Mouse (Mus musculus) left cerebral cortex, postnatal 14 days (tissue): ENCODE data around the gene Ncdn. TPM values are rescaled to one million over a fixed set of nuclear protein-coding genes. Genes with fewer than 3 reads are reported as not detected.
A peak's percentile ranks its signal among the peaks of the same experiment; 100 is the strongest.

Experiments used
- DNase-seq, 2 experiments: peaks; one replicate each; pipeline ENCODE4 v3.0.0; 2021 to 2022; ENCODE audit warnings: low spot score in 2 of 2, mixed read lengths in 1 of 2
- intact Hi-C: fragments of 180-260 bp; cut with DNase I; formaldehyde crosslinking; loops from one replicate; pipeline ENCODE4 v1.15.1; 2025
- total RNA-seq, 2 experiments: library from RNA; stranded (reverse); gene quantifications; 2 replicates each; pipeline ENCODE4 v1.2.3; 2021

Ncdn gene
- total RNA-seq, 2 experiments from 2014 or later = 959 to 969 TPM

DNA sequence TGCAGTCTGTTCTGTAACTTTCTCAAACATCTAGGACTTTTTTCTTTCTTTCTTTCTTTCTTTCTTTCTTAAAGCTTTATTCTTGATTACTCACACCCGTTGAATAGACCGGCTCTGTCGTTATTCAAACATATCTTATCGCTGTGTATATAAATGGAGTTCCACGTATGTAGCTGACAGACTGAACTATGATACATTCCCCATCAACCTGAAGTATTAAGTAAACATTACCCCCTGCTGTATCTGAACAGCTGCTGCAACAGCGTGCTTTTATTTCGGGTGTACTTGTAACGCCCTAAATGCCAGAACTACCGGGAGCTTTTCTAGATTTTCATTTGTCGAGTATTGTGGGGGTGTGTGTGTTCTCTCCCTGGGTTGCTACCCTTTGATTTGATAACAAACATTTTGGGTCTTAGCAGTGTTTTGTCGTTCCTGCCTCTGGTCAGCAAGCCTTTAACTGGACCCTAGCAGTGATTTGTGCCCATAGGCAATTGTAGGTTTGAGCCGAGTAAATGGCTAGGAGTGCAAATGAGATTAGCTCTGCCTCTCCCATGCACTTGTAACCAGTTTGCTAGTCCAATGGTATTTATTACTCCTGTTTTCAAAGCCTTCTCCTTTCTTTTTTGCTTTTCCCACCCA, 1.6 kb upstream of the Ncdn start:
- intact Hi-C loops = no loop called here
- no peak for DNase-seq

DNA sequence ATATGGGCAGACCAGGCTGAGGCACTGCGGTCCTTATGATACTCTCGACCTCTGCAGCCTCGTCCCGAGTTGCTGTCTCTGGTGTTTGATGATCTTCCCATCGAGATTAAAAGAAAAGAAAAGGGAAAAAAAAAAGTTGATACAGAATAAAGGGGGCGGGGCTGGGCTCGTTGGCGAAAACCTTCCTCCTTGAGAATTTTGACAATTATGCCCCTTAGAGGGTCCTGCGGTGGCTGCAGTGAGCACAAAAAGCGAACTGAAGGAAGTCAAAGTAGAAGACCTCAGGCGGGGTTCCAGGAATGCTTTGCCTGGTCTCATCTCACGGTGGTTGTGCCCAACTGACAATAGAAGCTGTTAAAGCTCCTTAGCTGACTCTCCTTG, 983 bp upstream of the Ncdn start:
- DNase-seq = no peak
- intact Hi-C loops = no loop called here

DNA sequence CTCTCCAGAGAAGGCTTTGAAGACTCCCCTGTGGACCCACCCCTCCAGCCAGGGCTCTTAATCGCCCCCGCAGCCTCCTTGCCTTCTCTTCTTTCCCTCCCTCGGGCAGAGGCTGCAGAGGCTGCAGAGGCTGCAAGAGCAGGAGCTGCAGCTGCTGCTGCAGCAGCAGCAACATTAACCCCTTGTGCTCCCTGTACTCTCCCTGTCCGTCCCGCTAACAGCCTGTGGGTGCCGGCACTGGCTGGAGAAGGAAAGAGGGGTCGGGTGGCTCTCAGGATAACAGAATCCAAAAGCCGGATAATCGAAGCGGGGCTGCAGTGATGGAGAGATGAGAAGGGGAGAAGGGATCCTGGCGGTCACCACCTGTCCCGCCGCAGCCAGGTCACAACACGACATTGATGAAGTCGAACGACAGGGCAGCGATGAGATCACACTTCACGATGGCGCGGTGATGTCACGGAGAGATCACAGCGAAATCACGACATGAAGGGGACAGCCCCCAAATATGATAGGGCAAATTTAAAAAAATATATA, 563 bp downstream of the Ncdn start:
- intact Hi-C loops = no loop called here

DNA sequence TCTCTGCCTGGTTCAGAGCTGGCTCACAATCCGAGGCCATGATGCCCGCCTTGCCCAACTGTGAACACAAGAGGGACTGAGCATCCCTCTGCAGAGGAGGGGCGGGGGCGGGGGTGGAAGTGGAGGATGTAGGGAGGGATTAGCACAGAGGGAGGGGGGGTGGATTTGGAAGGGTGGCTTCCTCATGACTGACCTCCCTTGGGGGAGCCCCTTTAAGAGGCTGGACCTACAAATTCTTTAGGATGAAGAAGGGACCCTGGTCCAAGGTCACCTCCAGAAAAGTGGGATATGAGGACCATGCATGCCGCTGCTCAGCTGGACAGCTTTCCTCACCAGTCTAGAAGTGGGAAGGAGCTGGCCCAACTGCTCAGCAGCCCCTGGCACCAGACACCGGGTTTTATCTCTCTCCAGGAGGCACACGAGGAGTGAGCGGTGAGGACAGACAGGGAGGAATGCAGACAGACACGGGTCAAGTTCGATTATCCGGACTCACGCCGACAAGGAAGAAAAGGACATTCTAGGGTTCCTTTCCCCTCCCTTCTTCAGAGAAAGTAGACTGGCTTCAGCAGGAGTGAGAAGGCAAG, 1.1 kb downstream of the Ncdn start:
- DNase-seq = peak in 1 of 2 experiments; percentile 21
- intact Hi-C loops = no loop called here

More for the DNA sequence above, 563 bp downstream of the Ncdn start:
- peak in 1 of 2 experiments; percentile 45 for DNase-seq

DNA sequence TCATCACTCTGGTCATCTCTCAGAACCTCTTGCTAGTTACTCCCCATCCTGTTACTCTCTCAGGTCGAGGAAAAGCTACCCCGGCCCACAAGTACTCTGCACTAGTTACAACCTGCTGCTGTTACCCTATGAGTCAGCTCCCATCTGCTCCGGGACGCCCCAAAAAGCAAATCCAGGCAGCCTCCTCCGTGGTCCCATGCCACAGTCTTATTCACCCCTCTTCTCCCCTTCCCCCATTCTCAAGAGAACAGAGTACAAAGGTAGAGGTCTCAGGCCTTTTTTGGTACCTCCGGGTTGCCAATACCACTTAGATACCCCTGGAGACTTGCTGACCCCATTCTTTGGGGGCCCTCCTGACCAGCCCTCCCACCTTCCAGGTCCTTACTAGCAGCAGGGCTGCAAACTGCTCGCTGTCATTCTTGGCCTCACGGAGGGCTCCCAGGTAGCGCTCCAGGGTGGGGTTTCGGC, 1.6 kb downstream of the Ncdn start:
- DNase-seq = peak in 1 of 2 experiments; percentile 26

DNA sequence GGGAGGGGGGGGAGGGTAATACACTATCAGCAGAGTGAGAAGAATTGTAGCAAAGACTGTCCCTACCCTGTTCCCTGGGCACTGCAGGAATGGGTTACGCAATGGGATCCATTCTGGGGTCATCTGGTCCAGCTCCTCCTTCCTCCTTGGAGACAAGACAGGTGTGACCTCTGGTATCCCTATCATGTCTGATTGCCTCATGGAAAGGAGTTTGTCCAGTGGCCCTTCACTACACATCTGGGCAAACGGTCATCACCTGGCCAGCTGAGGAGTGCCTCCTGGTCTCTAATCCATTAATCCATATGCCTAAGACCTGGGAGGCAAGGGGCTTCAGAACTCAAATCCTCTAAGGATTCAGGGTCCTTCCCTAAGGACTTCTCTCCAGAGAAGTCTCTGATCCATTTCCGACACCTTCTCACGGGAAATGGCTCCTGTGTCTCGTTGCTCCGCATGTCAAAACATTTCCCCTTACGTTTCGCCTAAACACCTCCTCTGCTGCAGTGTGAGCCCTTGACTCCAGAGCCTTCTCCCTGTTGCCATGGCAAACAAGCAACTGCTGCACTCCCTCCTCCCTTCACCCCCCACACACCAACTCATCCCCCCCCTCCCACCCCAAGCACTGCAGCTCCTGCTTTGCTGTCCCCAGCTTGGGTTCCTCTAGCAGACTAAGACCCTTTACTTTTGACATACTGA, 2.2 kb downstream of the Ncdn start:
- DNase-seq = no peak
- intact Hi-C loops = loop anchor here (2.0 kb wide), 1 partner anchor 84 kb away; no protein-coding TSS in a partner anchor

More for the DNA sequence above, 1.6 kb downstream of the Ncdn start:
- intact Hi-C loops = loop anchor here (2.0 kb wide), 1 partner anchor 83 kb away; no protein-coding TSS in a partner anchor

DNA sequence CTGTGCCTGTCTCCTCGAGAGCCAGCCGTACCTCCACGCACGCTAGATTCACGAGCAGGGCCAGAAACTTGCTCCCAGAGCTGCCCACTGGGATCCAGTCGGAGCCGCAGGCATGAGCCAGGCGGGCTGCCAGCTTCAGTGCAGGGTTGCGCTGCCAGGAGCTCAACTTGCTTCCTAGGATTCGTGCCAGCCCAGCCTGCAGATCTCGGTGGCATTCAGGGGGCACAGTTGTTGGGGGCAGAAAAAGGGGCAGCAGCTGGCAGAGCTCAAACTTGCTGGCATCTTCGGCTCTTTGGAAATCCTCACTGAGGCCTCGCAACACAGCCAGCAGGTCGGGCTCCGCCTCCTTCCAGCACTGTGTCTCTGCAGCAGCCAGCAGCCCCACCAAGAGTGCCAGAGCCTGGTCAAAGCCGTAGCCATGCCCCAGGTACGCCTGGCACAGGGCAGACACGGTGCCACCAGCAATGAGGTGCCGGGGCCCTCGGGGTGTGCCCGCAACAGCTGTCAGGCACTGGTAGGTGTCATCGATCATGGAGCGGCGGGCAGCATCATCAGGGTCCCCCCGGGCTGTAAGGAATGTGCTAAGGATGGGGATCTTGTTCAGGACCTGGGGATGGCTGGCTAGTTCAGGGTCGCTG, 3.1 kb downstream of the Ncdn start:
- DNase-seq = peak; percentile 69 to 77
- intact Hi-C loops = loop anchor here (2.0 kb wide), 1 partner anchor 85 kb away; no protein-coding TSS in a partner anchor

DNA sequence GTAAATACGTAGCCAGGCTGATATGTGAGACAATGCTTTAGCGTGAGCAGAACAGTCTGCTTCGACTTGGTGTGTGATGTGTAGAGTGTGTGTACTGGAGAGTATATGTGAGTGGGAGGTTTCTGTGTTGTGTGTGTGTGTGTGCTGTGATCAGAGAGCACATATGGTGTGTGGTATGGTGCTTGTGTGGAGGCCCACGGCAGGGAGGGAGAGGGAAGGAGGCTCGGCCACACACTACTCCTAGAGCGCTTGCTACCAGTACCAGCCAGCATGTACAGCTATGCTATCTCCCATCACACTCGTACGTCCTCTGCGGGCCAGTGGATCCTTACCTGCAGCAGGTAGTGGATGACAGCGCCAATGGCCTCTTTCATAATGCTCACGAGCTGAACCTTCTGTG, 3.7 kb downstream of the Ncdn start:
- peak; percentile 38 to 64 for DNase-seq
- intact Hi-C loops = loop anchor here (5.0 to 10.0 kb wide), 2 partner anchors 33 to 115 kb away; no protein-coding TSS in a partner anchor

DNA sequence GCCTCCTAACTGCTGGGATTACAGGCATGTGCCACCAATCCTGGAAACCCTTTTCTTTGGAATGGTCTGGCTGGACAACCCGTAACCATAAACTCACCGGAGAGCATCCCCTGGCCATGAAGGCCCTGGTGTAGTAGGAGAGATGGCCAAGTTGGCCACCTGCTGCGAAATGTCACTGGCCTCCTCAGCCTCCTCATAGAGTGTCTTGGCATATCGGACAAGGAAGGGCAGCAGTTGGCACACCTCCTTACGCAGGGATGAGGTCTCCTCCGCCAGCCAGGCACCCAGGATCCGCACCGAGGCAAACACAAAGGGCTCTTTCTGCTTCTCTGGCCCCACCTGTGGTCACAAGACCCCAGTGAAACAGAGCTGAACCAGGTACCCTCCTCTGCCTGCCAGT, 4.9 kb downstream of the Ncdn start:
- intact Hi-C loops = loop anchor here (5.0 to 10.0 kb wide), 2 partner anchors 34 to 114 kb away; no protein-coding TSS in a partner anchor
- no peak for DNase-seq

DNA sequence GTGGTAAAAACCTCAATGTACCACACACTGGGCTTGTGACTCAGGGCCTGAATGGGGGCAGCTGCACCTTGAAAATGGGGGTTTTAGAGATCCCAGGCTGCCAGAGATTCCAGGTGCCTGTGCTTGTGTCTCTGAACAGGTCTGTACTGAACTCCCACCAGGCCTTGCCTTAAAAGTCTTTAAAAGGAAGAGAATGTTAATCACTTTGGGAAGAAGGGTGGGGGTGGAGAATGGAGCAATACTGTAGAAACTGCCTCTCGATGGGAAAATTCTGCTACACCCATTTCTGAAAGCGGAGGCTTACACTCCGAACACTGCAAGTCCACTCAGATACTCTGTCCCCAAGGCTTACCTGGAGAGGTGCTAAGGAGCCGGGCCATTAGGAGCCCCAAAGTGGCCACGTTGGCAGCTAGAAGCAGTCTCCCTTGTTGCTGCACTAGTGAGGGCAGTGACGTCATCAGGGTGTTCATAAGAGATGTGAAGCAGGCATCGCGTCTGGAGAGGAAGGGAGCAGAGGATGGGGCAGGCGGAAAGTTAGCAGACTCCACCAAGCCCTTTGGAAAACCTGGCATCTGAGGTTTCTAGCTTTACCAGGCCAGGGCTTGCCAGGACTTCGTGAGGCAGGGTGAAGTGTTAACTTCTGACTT, 6.9 kb downstream of the Ncdn start:
- intact Hi-C loops = loop anchor here (5.0 to 10.0 kb wide), 2 partner anchors 36 to 112 kb away; no protein-coding TSS in a partner anchor
- DNase-seq = no peak

DNA sequence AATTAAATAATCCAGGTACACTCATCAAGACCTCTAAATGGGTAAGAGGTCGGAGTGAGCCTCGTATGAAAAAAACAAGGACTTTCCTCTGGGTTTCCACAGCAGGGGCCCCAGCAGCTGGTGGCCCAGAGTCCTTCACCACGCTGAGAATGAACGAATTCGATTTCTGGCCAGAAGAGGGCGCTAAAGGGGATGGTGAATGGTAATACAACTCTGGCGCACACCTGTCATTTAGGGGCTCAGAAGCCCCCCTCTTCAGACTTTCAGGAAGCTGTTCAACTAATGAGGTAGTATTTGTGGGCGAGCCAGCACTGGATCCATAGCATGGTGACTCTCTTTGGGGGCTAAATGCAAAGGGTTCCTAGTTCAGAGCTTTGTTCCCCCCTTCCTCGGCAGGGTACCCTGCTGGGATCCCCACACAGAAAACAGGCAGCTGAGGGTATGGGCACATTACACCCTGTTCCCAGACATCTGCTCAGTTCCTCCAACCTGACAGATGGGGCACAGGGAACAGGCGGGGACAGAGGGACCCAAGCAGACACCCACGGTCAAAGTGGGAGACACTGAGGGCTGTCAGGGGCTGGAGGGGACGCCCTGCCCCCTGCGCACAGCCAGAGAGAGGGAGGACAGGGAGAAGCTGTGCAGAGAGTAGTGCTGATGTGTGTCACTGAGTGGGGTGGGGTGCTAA, 7.6 kb downstream of the Ncdn start:
- intact Hi-C loops = loop anchor here (5.0 to 10.0 kb wide), 2 partner anchors 37 to 111 kb away; no protein-coding TSS in a partner anchor
- DNase-seq = peak in 1 of 2 experiments; percentile 72

DNA sequence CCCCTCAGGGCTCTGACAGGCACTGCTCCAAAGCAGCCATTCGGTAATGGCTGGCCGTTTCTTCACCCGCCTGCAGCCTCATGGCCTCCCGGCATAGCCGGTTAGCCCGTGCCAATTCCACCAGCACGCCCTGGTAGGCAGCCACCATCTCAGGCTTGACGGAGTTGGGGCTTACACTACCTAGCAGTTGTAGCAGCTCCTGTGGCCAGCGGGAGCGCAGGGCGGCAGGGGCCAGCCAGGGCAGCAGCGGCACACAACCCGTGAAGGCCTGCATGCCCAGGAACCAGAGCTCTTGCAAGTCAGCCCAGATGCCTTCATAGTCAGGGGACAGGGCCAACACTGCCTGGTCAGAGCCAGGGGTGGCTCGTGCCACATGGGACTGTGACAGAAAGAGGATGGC, 8.4 kb downstream of the Ncdn start:
- DNase-seq = no peak
- intact Hi-C loops = loop anchor here (5.0 to 10.0 kb wide), 2 partner anchors 37 to 110 kb away; no protein-coding TSS in a partner anchor

DNA sequence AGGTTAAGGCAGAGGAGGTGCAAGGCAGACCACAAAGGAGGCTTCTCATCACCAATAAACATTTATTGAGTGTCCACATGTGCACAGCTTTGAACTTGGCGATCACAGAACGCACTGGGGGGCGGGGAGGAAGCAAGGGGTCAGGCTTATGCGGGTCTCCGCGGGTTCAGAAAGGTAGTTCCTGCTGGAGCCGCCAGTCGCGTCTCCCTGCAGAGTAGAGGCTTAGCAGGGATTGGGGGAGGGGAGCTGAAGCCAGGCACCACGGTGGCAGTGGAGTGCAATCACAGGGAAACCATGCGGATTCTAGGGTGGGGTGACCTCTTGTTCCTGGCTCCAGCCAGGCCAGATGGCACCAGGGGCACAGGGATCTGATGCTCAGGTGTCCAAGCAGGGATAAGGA, 9.5 kb downstream of the Ncdn start:
- no peak for DNase-seq
- intact Hi-C loops = loop anchor here (10.0 kb wide), 1 partner anchor 109 kb away; no protein-coding TSS in a partner anchor

DNA sequence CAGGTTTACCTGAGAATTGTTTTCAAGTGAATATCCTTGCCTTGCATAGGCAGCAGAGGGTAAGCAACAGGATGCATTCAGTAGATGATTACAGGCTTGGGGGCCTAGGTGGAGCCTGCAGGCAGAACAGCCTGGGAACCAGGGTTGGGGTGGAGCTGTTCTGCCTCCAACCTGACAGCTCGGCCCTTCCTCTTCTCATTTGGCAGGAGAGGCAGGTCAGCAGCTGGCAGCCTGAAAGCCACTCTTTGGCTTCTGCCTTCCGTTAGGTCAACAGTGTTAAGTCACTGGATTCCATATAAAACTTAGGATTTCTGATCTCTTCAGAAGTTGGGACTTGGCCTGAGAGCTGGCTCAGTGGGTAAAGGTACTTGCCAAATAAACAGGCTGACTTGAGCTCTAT, 10.3 kb downstream of the Ncdn start:
- DNase-seq = no peak
- intact Hi-C loops = loop anchor here (10.0 kb wide), 1 partner anchor 108 kb away; no protein-coding TSS in a partner anchor

DNA sequence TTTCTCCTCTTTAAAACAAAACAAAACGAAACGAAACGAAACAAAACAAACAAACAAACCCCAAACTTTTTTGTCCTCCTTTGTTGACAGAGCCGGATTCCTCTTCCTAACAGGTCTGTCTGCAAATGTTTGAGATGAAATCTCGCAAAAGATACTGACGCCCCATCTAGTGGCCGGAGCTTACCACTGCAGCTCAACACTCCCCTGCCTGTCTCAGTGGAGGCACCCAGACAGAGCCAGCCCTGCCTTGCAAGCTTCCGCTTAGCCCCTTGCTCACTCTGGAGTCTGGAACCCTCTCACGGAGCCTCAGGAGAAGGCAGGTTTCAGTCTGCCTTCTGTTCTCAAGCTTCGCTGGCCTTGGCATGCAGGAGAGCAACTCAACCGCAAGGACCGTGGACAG, 11.8 kb downstream of the Ncdn start:
- peak; percentile 87 to 91 for DNase-seq
- intact Hi-C loops = loop anchor here (1.0 to 10.0 kb wide), 3 partner anchors 107 to 183 kb away; no protein-coding TSS in a partner anchor

DNA sequence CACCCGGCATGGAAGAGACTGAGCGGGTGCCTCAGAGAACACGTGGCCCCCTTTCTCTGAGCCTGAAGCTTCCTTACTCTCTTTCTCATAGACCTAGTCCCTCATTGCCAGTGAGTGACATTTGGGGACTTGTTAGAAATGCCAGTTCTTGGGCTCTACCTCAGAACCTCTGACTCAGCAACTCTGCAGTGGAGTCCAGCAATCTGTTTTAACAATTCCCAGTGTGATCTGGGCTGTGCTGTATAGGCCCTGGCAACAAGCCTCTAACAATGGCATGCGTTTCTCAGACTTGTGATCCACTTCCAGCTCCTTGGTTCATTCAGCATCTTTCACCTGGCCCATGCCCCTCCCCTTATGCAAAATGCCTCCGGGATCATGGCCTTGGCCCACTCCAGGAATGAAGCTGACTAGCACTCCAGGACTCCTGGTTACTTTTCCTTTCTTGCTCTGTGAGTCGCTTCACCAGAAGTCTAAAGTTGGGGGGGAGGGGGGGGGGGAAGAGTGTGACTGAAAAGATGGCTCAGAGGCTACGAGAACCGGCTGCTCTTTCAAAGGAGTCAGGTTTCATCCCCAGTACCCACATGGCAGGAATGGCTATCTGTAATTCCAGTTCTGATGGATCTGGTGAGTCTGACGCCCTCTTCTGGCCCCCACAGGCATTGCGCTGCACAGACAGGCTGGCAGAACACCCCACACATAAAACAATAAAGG, 13.1 kb downstream of the Ncdn start:
- intact Hi-C loops = loop anchor here (2.0 to 10.0 kb wide), 2 partner anchors 105 to 181 kb away; no protein-coding TSS in a partner anchor
- DNase-seq = no peak

DNA sequence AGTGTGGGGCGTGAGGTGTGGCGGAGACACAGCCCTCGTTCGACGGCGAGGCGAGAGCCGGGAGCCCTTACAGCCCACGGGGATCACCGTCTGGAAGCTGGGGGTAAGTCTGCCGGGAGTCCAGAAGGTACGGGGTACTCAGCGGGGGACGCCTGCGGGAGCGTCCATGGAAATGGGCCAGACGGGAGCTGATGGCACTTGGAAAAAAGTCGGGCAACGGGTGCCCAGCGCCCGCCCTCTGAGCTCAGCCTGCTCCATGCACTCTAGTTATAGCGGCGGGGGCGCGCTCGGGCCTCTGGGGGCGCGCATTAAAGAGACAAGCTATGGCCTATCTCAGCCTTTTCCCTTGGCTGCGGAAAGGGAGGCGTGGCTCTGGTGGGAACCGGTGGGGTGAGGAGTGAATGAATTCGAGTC, 17.2 kb downstream of the Ncdn start, which contains the start of gene Tfap2e:
Tfap2e (minus strand) TSS at position 240 of the 414 bp plus-strand sequence.
- DNase-seq = no peak

More for the DNA sequence above, 17.2 kb downstream of the Ncdn start, which contains the start of gene Tfap2e:
- intact Hi-C loops = no loop called here
